Mouse (Mus musculus): ENCODE measurements around the gene Klhl8. TPM values are rescaled to one million over a fixed set of nuclear protein-coding genes. Genes with fewer than 3 reads are reported as not detected.

The Klhl8 gene
- total RNA-seq, 2 experiments from 2014 or later: 0.51 TPM; not detected in 1

GRCm38 (mm10) chr5:103917357-103917895 lies 6.4 kb upstream of the Klhl8 start:
- ATAC-seq (replicated peaks; ENCODE audit: low FRiP score, poor library complexity, severe bottlenecking): no peak

- no peak for ATAC-seq (replicated peaks; ENCODE audit: low FRiP score, poor library complexity, severe bottlenecking)
Observed at GRCm38 (mm10) chr5:103916595-103917356, 5.7 kb upstream of the Klhl8 start.

- no peak for ATAC-seq (replicated peaks; ENCODE audit: low FRiP score, poor library complexity, severe bottlenecking)
Observed at GRCm38 (mm10) chr5:103914335-103915226, 3.5 kb upstream of the Klhl8 start.

GRCm38 (mm10) chr5:103913150-103913549 lies 2.1 kb upstream of the Klhl8 start:
- no peak for ATAC-seq (replicated peaks; ENCODE audit: low FRiP score, poor library complexity, severe bottlenecking)

- ATAC-seq (replicated peaks; ENCODE audit: low FRiP score, poor library complexity, severe bottlenecking): no peak
Observed at GRCm38 (mm10) chr5:103911555-103911954, 496 bp upstream of the Klhl8 start.

- no peak for ATAC-seq (replicated peaks; ENCODE audit: low FRiP score, poor library complexity, severe bottlenecking)
Observed at GRCm38 (mm10) chr5:103910156-103910555, 903 bp downstream of the Klhl8 start.

GRCm38 (mm10) chr5:103909466-103909865 lies 1.6 kb downstream of the Klhl8 start:
- no peak for ATAC-seq (replicated peaks; ENCODE audit: low FRiP score, poor library complexity, severe bottlenecking)

GRCm38 (mm10) chr5:103908851-103909250 lies 2.2 kb downstream of the Klhl8 start:
- no peak for ATAC-seq (replicated peaks; ENCODE audit: low FRiP score, poor library complexity, severe bottlenecking)

- no peak for ATAC-seq (replicated peaks; ENCODE audit: low FRiP score, poor library complexity, severe bottlenecking)
Observed at GRCm38 (mm10) chr5:103907844-103908243, 3.2 kb downstream of the Klhl8 start.

- no peak for ATAC-seq (replicated peaks; ENCODE audit: low FRiP score, poor library complexity, severe bottlenecking)
Observed at GRCm38 (mm10) chr5:103906173-103906572, 4.9 kb downstream of the Klhl8 start.

- ATAC-seq (replicated peaks; ENCODE audit: low FRiP score, poor library complexity, severe bottlenecking): no peak
Observed at GRCm38 (mm10) chr5:103898310-103898709, 12.7 kb downstream of the Klhl8 start.

- ATAC-seq (replicated peaks; ENCODE audit: low FRiP score, poor library complexity, severe bottlenecking): no peak
Observed at GRCm38 (mm10) chr5:103889766-103890165, 21.3 kb downstream of the Klhl8 start.

GRCm38 (mm10) chr5:103863759-103864158 lies 47.3 kb downstream of the Klhl8 start:
- ATAC-seq (replicated peaks; ENCODE audit: low FRiP score, poor library complexity, severe bottlenecking): no peak

GRCm38 (mm10) chr5:103860622-103861021 lies 50.4 kb downstream of the Klhl8 start:
- no peak for ATAC-seq (replicated peaks; ENCODE audit: low FRiP score, poor library complexity, severe bottlenecking)

- ATAC-seq (replicated peaks; ENCODE audit: low FRiP score, poor library complexity, severe bottlenecking): no peak
Observed at GRCm38 (mm10) chr5:103857151-103857550, 53.9 kb downstream of the Klhl8 start.

- ATAC-seq (replicated peaks; ENCODE audit: low FRiP score, poor library complexity, severe bottlenecking): peak; percentile 45; the same call in 1 of the 2 replicates
Observed at GRCm38 (mm10) chr5:103856286-103857009, 54.6 kb downstream of the Klhl8 start.

GRCm38 (mm10) chr5:103855483-103856211 lies 55.4 kb downstream of the Klhl8 start:
- peak; percentile 48 for ATAC-seq (replicated peaks; ENCODE audit: low FRiP score, poor library complexity, severe bottlenecking)

GRCm38 (mm10) chr5:103854807-103855194 lies 56.3 kb downstream of the Klhl8 start:
- ATAC-seq (replicated peaks; ENCODE audit: low FRiP score, poor library complexity, severe bottlenecking): no peak

GRCm38 (mm10) chr5:103854041-103854806 lies 56.8 kb downstream of the Klhl8 start:
- no peak for ATAC-seq (replicated peaks; ENCODE audit: low FRiP score, poor library complexity, severe bottlenecking)
